Mouse (Mus musculus): ENCODE data around the gene Nr1i3. TPM values are rescaled to one million over a fixed set of nuclear protein-coding genes. Genes with fewer than 3 reads are reported as not detected.
"Not testable (repeated sequence)": the region's sequence is repeated elsewhere in the genome, so short reads cannot be mapped to it uniquely, and the experiment has no call there.

The Nr1i3 gene
- polyA plus RNA-seq, 1 experiment from 2014 or later: 1.6 TPM

DNA sequence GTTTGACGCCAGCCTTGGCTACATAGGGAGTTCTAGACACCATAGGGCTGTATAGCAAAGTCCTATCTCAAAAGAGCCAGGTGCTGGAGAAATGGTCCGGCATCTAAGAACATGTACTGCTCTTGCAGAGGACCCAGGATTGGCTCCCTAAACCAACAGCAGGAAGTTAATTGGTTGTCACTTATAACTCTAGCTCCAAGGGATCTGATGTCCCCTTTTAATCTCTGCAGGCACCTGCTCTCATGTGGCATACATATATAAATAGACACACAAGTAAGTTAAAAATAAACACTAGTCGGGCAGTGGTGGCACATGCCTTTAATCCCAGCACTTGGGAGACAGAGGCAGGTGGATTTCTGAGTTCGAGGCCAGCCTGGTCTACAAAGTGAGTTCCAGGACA lies 22.0 kb downstream of the Nr1i3 start:
- no peak overlapping the region for H3K9ac ChIP-seq
- no peaks in the 10 kb centered on the region for H3K27me3 ChIP-seq (replicated peaks)
- peaks cover 51% of the 10 kb centered on the region for H3K36me3 ChIP-seq
- H3K4me2 ChIP-seq: no peak overlapping the region
- no peak for ATAC-seq (ENCODE audit: insufficient read depth, low FRiP score, low read depth)
- no peak overlapping the region for H3K4me3 ChIP-seq (replicated peaks)
- H3K9me3 ChIP-seq: no peaks in the 10 kb centered on the region
- H3K27ac ChIP-seq: no peak overlapping the region
- no peaks in the 10 kb centered on the region for H3K4me1 ChIP-seq
- WGBS: 74% methylated on average over 4 of the region's 4 CpGs

DNA sequence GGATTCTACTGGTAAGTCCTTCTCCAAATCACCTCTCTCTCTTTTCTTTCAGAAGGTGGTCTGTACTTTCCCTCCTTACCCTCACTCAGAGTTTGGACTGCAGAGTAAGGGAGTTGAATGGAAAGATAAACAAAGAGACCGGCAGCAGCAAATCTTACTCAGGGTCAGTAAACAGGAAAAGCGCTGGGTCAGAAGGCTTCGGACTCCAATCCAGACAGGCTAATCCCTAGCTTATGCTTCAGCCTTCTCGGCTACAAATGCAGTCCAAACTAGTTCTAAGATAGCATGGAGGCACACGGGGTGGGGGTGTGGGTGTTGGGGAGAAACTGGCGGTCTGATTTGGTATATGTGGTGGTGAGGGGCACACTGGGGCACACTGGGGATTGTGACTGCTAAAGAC lies 23.7 kb downstream of the Nr1i3 start:
- WGBS: 56% methylated on average over 6 of the region's 6 CpGs
- H3K9ac ChIP-seq: no peak overlapping the region
- H3K36me3 ChIP-seq: peaks cover 61% of the 10 kb centered on the region
- H3K4me3 ChIP-seq (replicated peaks): no peak overlapping the region
- H3K4me2 ChIP-seq: no peak overlapping the region
- no peaks in the 10 kb centered on the region for H3K27me3 ChIP-seq (replicated peaks)
- H3K27ac ChIP-seq: no peak overlapping the region
- no peak for ATAC-seq (ENCODE audit: insufficient read depth, low FRiP score, low read depth)
- H3K9me3 ChIP-seq: no peaks in the 10 kb centered on the region
- H3K4me1 ChIP-seq: no peaks in the 10 kb centered on the region

DNA sequence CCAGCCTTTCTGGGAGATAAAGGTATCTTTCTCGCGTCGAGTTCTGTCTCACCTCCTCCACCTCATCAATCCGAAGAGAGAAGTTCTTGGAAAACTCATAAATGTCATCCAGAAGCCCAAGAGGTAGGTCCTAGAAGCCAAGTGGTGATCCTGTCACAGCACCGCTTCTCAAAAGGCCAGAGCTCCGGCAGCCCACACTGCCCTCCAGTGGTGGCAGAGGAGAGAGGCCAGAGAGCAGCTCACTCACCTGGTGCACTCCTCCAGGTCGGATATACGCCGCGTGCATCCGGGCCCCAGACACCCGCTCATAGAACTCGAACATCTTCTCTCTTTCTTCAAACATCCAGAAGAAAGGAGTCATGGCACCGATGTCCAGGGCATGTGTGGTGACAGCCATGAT lies 24.7 kb downstream of the Nr1i3 start:
- no peak overlapping the region for H3K4me2 ChIP-seq
- peaks cover 70% of the 10 kb centered on the region for H3K36me3 ChIP-seq
- 70% methylated on average over 14 of the region's 14 CpGs for WGBS
- H3K9me3 ChIP-seq: no peaks in the 10 kb centered on the region
- no peak overlapping the region for H3K27ac ChIP-seq
- H3K27me3 ChIP-seq (replicated peaks): no peaks in the 10 kb centered on the region
- H3K4me3 ChIP-seq (replicated peaks): no peak overlapping the region
- ATAC-seq (ENCODE audit: insufficient read depth, low FRiP score, low read depth): no peak
- no peak overlapping the region for H3K9ac ChIP-seq
- no peaks in the 10 kb centered on the region for H3K4me1 ChIP-seq

DNA sequence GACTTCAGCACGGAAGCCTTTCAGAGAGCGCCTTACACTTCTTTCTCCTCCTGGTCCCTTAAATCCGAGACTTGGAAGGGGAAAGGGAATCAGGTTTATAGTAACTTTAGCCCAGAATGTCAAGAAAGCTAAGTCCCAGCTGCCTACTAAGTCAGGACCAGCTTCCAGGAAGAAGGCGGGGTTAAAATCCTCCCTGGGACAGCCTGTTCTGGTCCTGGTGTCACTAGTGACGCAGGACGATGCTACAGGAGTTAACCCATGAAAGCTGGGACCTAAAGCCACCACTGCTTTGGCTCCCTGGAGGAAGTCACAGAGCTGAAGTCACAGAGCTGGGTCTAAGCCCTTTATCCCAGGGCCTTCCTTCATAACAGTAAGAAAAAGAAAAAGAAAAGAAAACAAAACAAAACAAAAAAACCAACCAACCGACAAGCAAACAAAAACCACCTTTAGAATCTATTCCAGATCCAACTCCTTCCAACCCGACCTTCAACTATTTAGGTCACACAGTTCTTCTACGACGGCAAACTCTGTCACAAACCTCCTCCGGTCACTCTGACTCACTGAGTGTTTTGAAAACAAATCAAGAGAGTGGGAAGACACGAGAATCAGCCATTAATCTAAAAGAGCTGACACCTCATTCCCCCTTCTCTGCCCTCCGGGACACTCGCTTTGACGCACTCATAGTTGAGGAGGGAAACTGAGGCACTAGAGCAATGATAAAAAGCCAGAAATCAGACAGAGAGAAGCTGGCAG lies 26.4 kb downstream of the Nr1i3 start:
- H3K4me1 ChIP-seq: no peaks in the 10 kb centered on the region
- peaks cover 63% of the 10 kb centered on the region for H3K36me3 ChIP-seq
- no peak for ATAC-seq (ENCODE audit: insufficient read depth, low FRiP score, low read depth)
- H3K27ac ChIP-seq: peak overlapping the region; percentile 33; the same call in 1 of the 2 replicates
- H3K4me2 ChIP-seq: no peak overlapping the region
- H3K9ac ChIP-seq: no peak overlapping the region
- no peak overlapping the region for H3K4me3 ChIP-seq (replicated peaks)
- no peaks in the 10 kb centered on the region for H3K9me3 ChIP-seq
- 64% methylated on average over 15 of the region's 15 CpGs for WGBS
- H3K27me3 ChIP-seq (replicated peaks): no peaks in the 10 kb centered on the region

DNA sequence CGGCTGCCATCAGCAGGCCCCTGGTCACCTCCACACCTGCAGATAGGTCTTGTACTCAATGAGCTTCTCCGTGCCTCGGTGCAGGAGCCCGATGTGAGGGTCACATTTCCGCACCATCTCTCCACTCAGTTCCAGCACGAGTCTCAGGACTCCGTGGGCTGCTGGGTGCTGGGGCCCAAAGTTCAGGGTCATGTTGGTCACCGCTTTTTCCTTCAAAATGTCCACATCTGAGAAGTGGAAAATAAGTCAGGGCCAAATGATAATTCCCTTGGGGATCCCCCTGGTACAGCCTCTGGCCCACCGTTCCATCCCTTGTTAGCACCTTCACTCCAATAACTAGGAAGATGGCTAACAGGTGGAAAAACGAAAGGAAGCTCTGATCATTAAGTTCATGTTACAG lies 27.1 kb downstream of the Nr1i3 start:
- H3K4me1 ChIP-seq: peaks cover 6% of the 10 kb centered on the region; the same call in 1 of the 2 replicates
- no peak overlapping the region for H3K4me2 ChIP-seq
- H3K27me3 ChIP-seq (replicated peaks): no peaks in the 10 kb centered on the region
- no peak overlapping the region for H3K9ac ChIP-seq
- ATAC-seq (ENCODE audit: insufficient read depth, low FRiP score, low read depth): no peak
- 89% methylated on average over 10 of the region's 10 CpGs for WGBS
- H3K9me3 ChIP-seq: no peaks in the 10 kb centered on the region
- no peak overlapping the region for H3K27ac ChIP-seq
- H3K4me3 ChIP-seq (replicated peaks): no peak overlapping the region
- H3K36me3 ChIP-seq: peaks cover 57% of the 10 kb centered on the region

DNA sequence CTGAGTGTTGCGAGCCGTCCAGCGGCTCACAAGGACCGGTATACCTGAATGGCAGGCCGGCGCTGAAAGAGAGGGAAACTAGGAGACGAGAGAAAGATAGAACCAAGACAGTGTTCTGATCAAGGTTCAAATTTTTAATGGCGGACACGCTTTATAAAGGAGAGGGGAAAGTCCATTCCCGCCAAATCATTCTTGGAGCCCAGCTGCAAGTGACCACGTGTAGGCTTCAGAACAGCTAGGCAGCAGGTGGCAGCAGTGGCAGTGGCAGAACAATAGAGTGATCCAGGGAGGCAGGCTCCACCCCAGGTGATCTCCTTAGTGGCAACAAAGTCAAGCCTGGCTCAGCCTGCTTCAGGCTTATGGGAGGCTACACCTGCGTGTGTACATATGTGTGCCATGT lies 28.2 kb downstream of the Nr1i3 start:
- not testable (repeated sequence) for H3K4me3 ChIP-seq (replicated peaks); H3K27ac ChIP-seq; H3K9ac ChIP-seq; ATAC-seq (ENCODE audit: insufficient read depth, low FRiP score, low read depth); H3K27me3 ChIP-seq (replicated peaks); H3K4me2 ChIP-seq; H3K9me3 ChIP-seq
- H3K36me3 ChIP-seq: peaks cover 49% of the 10 kb centered on the region
- whole genome bisulfite sequencing: 85% methylated on average over 12 of the region's 12 CpGs
- peaks cover 12% of the 10 kb centered on the region; the same call in 1 of the 2 replicates for H3K4me1 ChIP-seq

DNA sequence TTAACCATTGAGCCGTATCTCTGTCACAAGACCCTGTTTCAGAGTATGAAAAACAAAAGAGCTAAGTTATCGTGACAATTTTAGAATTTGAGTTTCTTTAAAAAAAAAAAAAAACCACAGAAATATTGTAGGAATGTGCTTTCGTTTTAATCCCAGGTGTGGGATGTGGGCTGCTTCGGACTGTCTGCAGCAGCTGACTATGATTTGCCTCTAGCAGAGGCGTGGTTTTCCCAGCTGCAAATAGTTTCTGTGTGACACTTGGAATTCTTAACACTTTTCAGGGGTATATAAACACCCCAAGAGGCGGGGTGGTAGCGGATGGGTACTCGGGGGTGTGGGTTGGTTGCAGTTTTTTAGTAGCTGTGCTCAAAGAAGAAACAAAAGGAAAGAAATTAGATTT lies 31.6 kb downstream of the Nr1i3 start:
- peak overlapping the region; percentile 79; the same call in 1 of the 2 replicates for H3K4me2 ChIP-seq
- H3K9ac ChIP-seq: no peak overlapping the region
- no peaks in the 10 kb centered on the region for H3K27me3 ChIP-seq (replicated peaks)
- H3K9me3 ChIP-seq: no peaks in the 10 kb centered on the region
- no peak overlapping the region for H3K27ac ChIP-seq
- H3K36me3 ChIP-seq: peaks cover 29% of the 10 kb centered on the region
- 81% methylated on average over 8 of the region's 8 CpGs for WGBS
- no peak for ATAC-seq (ENCODE audit: insufficient read depth, low FRiP score, low read depth)
- H3K4me1 ChIP-seq: peaks cover 32% of the 10 kb centered on the region
- H3K4me3 ChIP-seq (replicated peaks): no peak overlapping the region

DNA sequence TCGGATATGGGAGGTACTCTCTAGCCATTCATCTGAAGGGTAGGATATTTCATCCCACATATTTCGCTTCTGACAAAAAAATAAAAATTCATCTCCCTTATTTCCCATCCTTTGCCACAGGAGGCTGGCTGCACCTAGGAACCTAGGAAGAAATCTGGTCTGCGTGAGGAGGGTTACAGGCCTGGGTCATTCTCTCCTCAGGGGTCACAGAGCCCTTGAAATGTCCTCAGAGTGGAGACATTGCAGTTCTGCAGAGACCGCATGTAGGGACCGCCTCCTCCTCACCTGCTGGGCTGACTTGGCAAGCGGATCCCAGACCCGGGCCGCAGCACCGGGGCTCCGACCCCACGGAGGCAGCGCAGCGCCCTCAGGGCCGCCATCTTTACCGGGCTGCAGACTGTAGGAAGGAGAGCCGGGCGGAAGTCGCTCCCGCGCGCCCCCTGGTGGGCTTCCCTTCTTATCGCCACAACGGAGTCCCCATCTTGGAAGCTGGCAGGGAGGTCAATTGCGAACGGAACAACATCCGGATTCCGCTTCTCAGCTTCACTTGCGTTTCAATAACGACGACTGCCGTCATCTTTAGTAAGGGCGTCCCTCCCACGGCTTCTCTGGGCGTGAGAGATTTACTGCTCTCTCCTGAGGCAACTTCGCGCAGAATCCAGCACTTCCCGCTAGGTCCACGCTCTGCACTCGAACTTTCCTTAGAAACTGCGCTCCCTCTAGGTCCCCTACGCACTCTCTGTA lies 33.1 kb downstream of the Nr1i3 start:
- Histone ChIP-seq H3K4me3 (replicated peaks) (peak overlapping the region; percentile 72), H3K4me1 (peaks cover 45% of the 10 kb centered on the region), H3K27ac (peak overlapping the region; percentile 92), H3K27me3 (replicated peaks) (no peaks in the 10 kb centered on the region), H3K9me3 (no peaks in the 10 kb centered on the region), H3K4me2 (peak overlapping the region; percentile 79), H3K9ac (peak overlapping the region; percentile 88), H3K36me3 (peaks cover 17% of the 10 kb centered on the region; the same call in 1 of the 2 replicates)
- ATAC-seq (ENCODE audit: insufficient read depth, low FRiP score, low read depth): peak; percentile 90
- WGBS: under 1% methylated on average over 41 of the region's 41 CpGs

DNA sequence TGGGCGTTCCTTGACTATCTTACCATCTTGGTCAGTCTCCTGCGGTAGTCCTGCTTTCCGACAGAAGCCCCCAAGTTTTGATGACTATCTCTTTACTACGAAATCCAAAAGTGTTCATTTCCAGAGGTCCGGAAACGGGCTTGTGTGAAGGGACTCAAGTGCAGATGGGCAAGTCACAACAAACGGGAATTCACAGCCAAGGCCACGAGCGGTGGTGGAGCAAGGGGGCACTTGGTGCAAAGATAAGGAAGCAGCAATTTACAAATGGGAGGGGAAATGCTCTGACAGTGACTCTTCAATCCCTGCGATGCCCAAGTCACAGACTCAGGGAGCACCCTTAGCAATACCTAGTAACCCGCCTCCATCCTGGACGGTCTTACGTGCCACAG lies 33.7 kb downstream of the Nr1i3 start:
- Histone ChIP-seq H3K36me3 (peaks cover 15% of the 10 kb centered on the region; the same call in 1 of the 2 replicates), H3K9ac (peak overlapping the region; percentile 29; the same call in 1 of the 2 replicates), H3K4me1 (peaks cover 49% of the 10 kb centered on the region), H3K4me3 (replicated peaks) (peak overlapping the region; percentile 72), H3K27ac (peak overlapping the region; percentile 92), H3K4me2 (peak overlapping the region; percentile 63), H3K9me3 (no peaks in the 10 kb centered on the region), H3K27me3 (replicated peaks) (no peaks in the 10 kb centered on the region)
- 9% methylated on average over 13 of the region's 13 CpGs for WGBS
- no peak for ATAC-seq (ENCODE audit: insufficient read depth, low FRiP score, low read depth)

DNA sequence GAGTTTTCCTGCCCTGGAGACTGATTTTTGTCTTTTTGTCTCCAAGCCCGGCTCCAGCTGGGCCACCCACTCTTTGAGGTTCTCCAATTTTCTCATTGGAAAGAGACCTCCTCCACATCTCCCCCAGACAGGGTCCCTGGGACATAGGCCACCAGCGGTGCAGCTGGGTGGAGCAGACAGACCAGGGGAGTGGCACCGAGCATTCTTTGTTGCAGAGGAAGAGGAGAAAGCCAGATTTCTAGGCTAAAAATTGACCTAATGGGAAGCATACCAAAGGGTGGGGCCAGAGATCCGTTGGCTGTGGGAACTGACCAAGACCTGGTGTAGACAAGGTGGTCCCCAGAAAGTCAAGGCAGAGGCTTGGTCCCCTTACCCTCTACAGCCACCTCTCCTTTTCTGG lies 34.1 kb downstream of the Nr1i3 start:
- no peak for ATAC-seq (ENCODE audit: insufficient read depth, low FRiP score, low read depth)
- H3K27ac ChIP-seq: peak overlapping the region; percentile 92
- peaks cover 53% of the 10 kb centered on the region for H3K4me1 ChIP-seq
- 20% methylated on average over 4 of the region's 4 CpGs for WGBS
- H3K9ac ChIP-seq: no peak overlapping the region
- H3K27me3 ChIP-seq (replicated peaks): no peaks in the 10 kb centered on the region
- peaks cover 11% of the 10 kb centered on the region; the same call in 1 of the 2 replicates for H3K36me3 ChIP-seq
- H3K9me3 ChIP-seq: no peaks in the 10 kb centered on the region
- H3K4me3 ChIP-seq (replicated peaks): peak overlapping the region; percentile 72; the same call in 1 of the 2 replicates
- peak overlapping the region; percentile 63 for H3K4me2 ChIP-seq

DNA sequence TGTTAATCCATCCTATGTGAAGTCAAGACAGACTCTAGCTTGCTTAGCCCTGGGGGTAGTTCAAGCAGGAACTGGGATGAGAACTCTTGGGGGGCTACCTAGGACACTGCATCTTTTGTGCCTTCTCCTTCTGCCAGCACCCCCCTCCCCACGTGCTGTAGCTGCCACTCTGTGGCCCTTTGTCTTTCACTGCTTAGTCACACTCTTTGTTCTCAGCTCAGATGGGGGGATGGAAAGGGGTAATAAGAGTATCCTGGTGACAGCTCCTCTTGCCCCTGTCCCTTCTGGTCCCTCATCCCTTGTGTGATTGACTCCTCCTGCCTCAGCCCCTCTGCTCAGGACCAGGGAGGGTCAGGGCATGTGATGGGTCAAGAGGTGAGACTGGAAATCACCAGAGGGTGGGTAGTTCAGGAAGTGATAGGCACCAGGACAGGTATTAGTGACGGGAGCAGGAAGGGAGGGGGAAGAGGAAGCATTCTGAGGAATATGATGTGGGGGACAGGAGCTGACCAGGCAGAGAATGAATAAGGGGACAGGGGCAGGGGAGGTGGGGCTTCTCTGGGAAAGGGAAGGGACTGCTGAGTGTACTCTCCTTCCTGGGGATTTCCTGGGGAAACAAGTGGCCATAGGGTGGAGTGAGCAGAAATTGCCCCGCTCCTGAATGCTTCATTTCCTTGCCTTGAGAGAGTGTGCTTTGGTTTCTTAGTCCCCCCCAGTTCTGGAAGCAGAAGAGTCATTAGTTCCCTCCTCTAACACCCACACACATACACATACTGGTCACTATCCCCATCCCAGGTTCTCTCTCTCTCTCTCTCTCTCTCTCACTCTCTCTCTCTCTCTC lies 34.8 kb downstream of the Nr1i3 start:
- peaks cover 6% of the 10 kb centered on the region; the same call in 1 of the 2 replicates for H3K36me3 ChIP-seq
- H3K4me2 ChIP-seq: peak overlapping the region; percentile 63; the same call in 1 of the 2 replicates
- WGBS: 57% methylated on average over 3 of the region's 3 CpGs
- H3K4me3 ChIP-seq (replicated peaks): no peak overlapping the region
- no peak for ATAC-seq (ENCODE audit: insufficient read depth, low FRiP score, low read depth)
- H3K9ac ChIP-seq: no peak overlapping the region
- no peaks in the 10 kb centered on the region for H3K9me3 ChIP-seq
- no peaks in the 10 kb centered on the region for H3K27me3 ChIP-seq (replicated peaks)
- peaks cover 54% of the 10 kb centered on the region for H3K4me1 ChIP-seq
- peak overlapping the region; percentile 92 for H3K27ac ChIP-seq
